Mouse (Mus musculus) ovary, adult 18-20 months (tissue): ENCODE data around the gene Olfr324.

Experiments used
- DNase-seq: peaks from one replicate; pipeline ENCODE4 v3.0.0; 2022; ENCODE audit warnings: low spot score, mixed read lengths

Gene Olfr324

GRCm38 (mm10) chr11:58594814-58595213 lies at the start of gene Olfr324:
Gene Olfr324 (plus strand): TSS chr11:58595114.
- DNase-seq = no peak

GRCm38 (mm10) chr11:58546322-58546721 lies 48.6 kb upstream of the Olfr324 start, which contains the start of gene Olfr329-ps:
Gene Olfr329-ps (minus strand): TSS chr11:58546422.
- no peak for DNase-seq

GRCm38 (mm10) chr11:58555536-58555935 lies 39.4 kb upstream of the Olfr324 start, which contains the start of gene Olfr328:
Gene Olfr328 (minus strand): TSS chr11:58555636.
- DNase-seq = no peak

- DNase-seq = no peak
These were observed 24.5 kb upstream of the Olfr324 start, which contains the start of gene Olfr224 for GRCm38 (mm10) chr11:58570405-58570804. Gene Olfr224 (minus strand): TSS chr11:58570553.

GRCm38 (mm10) chr11:58577430-58577829 lies 17.5 kb upstream of the Olfr324 start, which contains the start of gene Olfr325:
Gene Olfr325 (plus strand): TSS chr11:58577730.
- DNase-seq = no peak

GRCm38 (mm10) chr11:58578636-58579035 lies 16.3 kb upstream of the Olfr324 start:
- no peak for DNase-seq

GRCm38 (mm10) chr11:58587898-58588348 lies 7.0 kb upstream of the Olfr324 start:
- DNase-seq = no peak

GRCm38 (mm10) chr11:58588620-58589250 lies 6.2 kb upstream of the Olfr324 start:
- no peak for DNase-seq

- DNase-seq = no peak
These were observed 2.9 kb downstream of the Olfr324 start for GRCm38 (mm10) chr11:58597837-58598236.

- DNase-seq = no peak
These were observed 7.1 kb downstream of the Olfr324 start for GRCm38 (mm10) chr11:58602062-58602461.

GRCm38 (mm10) chr11:58602800-58603560 lies 8.1 kb downstream of the Olfr324 start:
- no peak for DNase-seq

GRCm38 (mm10) chr11:58604688-58605087 lies 9.8 kb downstream of the Olfr324 start:
- no peak for DNase-seq

GRCm38 (mm10) chr11:58605228-58605627 lies 10.3 kb downstream of the Olfr324 start:
- DNase-seq = no peak

- no peak for DNase-seq
These were observed 11.4 kb downstream of the Olfr324 start for GRCm38 (mm10) chr11:58606177-58606919.

GRCm38 (mm10) chr11:58607030-58607429 lies 12.1 kb downstream of the Olfr324 start:
- no peak for DNase-seq

- DNase-seq = no peak
These were observed 18.4 kb downstream of the Olfr324 start for GRCm38 (mm10) chr11:58613359-58613758.

- no peak for DNase-seq
These were observed 19.6 kb downstream of the Olfr324 start for GRCm38 (mm10) chr11:58614526-58614925.

- no peak for DNase-seq
These were observed 21.1 kb downstream of the Olfr324 start, which contains the start of gene 2210407C18Rik for GRCm38 (mm10) chr11:58615975-58616374. Gene 2210407C18Rik (minus strand): TSS chr11:58616075.

- DNase-seq = no peak
These were observed 23.5 kb downstream of the Olfr324 start for GRCm38 (mm10) chr11:58618369-58618768.

GRCm38 (mm10) chr11:58618793-58619192 lies 23.9 kb downstream of the Olfr324 start:
- no peak for DNase-seq

- DNase-seq = no peak
These were observed 31.2 kb downstream of the Olfr324 start for GRCm38 (mm10) chr11:58626146-58626545.

GRCm38 (mm10) chr11:58630401-58630800 lies 35.5 kb downstream of the Olfr324 start, which contains the start of gene Olfr323:
Gene Olfr323 (minus strand): TSS chr11:58630501.
- no peak for DNase-seq
